Mouse (Mus musculus): Measurements from ENCODE around the gene Zdhhc19. TPM values are rescaled to one million over a fixed set of nuclear protein-coding genes. Genes with fewer than 3 reads are reported as not detected.
A peak's percentile ranks its signal among the peaks of the same experiment; 100 is the strongest.
"Not testable (repeated sequence)": the region's sequence is repeated elsewhere in the genome, so short reads cannot be mapped to it uniquely, and the experiment has no call there.

Gene Zdhhc19
- polyA plus RNA-seq, 1 experiment from 2014 or later, result not detected

DNA sequence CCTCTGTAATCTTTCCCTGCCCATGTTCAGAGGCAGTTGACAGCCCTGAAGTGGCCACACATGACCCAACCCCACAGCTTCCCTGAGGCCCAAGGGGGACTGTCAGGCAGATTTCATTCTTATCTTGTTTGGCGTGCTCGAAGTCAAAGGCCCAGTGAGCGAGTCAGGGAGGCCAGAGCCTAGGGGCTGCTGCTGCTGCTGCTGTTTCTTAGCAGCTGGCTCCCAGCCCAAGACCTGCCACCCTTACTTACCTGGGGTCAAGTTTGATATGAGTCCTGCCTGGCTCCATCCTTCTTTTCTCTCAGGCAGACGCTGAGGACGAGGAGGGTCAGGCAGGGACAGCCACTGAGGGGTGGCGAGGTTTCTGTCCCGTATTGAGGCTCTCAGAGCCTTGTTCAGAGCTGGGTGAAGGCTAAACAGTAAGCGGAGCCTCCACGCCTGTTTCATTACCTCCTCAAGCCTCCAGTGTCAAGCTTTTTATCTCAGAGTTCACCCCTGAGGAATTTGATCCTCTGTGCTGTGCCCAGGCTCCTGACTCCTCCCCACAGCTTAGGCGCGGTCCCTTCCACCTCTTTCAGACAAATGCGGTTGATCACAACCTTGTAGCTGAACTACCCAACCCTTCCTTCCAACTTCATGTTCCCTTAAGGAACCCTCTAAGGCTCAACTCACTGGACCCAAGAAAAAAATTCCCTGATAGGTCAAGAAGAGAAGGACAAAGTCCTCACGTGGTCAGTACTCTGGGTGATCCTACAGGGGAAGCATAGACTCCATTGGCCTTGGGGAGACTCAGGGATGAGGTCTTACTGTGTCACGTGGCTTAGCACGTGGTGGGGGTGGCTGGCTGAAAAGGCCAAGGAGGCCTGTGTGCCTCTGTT lies 8.6 kb upstream of the Zdhhc19 start, which contains the start of gene Slc51a:
TSS of gene Slc51a (minus strand) at position 646 of the 878 bp plus-strand sequence.
- Histone ChIP-seq H3K4me3 (peak within 1 kb of the TSS; percentile 18), H3K4me2 (peak within 1 kb of the TSS; percentile 47)
- peak; percentile 85 for ATAC-seq (replicated peaks; ENCODE audit: insufficient number of reproducible peaks, insufficient read depth, low FRiP score, low read depth)

DNA sequence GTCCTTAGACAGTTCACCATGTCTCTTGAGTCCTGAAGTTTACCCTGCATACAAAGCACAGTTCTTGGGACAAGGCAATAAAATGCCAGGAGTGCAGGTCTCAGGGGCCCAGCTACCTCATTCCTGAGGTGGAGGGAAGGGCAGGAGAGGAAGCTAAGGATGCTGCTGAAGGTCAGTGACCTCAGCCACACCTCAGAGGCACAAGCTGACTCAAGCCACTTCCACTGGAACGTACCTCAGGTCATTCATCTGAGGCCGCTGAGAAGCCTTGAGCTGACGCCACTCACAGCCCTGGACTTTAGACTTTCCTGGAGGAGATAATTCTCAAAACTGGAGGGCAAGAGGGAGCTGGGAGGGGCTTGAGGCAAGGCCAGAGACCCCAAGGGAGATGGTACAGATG lies 7.1 kb upstream of the Zdhhc19 start:
- Histone ChIP-seq H3K9me3 (replicated peaks) (no peaks in the 10 kb centered on the region), H3K27ac (no peak overlapping the region), H3K27me3 (peaks cover 10% of the 10 kb centered on the region), H3K4me3 (no peak overlapping the region), H3K4me1 (replicated peaks) (peaks cover 12% of the 10 kb centered on the region), H3K9ac (no peak overlapping the region), H3K36me3 (no peaks in the 10 kb centered on the region), H3K4me2 (no peak overlapping the region)
- WGBS, result 92% methylated on average over 3 of the region's 3 CpGs
- ATAC-seq (replicated peaks; ENCODE audit: insufficient number of reproducible peaks, insufficient read depth, low FRiP score, low read depth), result no peak

More for the DNA sequence above, 8.6 kb upstream of the Zdhhc19 start, which contains the start of gene Slc51a:
- no peak within 1 kb of the TSS for H3K9ac ChIP-seq
- H3K36me3 ChIP-seq, result no peaks in the 10 kb centered on the region
- peaks cover 12% of the 10 kb centered on the region for H3K4me1 ChIP-seq (replicated peaks)
- H3K27ac ChIP-seq, result peak within 1 kb of the TSS; percentile 75
- H3K27me3 ChIP-seq, result peaks cover 10% of the 10 kb centered on the region
- no peaks in the 10 kb centered on the region for H3K9me3 ChIP-seq (replicated peaks)
- WGBS, result 23% methylated on average over 15 of the region's 15 CpGs

- ATAC-seq (replicated peaks; ENCODE audit: insufficient number of reproducible peaks, insufficient read depth, low FRiP score, low read depth); H3K4me2 ChIP-seq; H3K4me1 ChIP-seq (replicated peaks); H3K4me3 ChIP-seq; H3K36me3 ChIP-seq; H3K27ac ChIP-seq; H3K9me3 ChIP-seq (replicated peaks); H3K27me3 ChIP-seq; H3K9ac ChIP-seq: not testable (repeated sequence)
- 67% methylated on average over 6 of the region's 6 CpGs for WGBS
These were observed 1.7 kb upstream of the Zdhhc19 start for GRCm38 (mm10) chr16:32494371-32494770.

DNA sequence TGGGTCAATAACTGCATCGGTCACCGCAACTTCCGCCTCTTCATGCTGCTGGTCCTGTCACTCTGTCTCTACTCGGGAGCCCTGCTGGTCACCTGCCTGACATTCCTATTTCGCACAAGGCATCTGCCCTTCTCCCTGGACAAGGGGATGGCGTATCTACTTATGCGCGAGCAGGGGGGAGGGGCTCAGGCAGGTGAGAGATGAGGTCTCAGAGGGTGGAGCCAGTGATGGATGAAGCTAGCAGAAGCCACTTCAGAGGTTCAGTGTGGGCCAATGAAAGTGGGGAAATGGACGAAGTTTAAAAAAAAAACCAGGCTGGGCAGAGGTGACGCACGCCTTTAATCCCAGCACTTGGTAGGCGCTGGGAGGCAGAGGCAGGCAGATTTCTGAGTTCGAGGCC lies 2.9 kb downstream of the Zdhhc19 start:
- Histone ChIP-seq H3K27ac (no peak overlapping the region), H3K4me2 (no peak overlapping the region), H3K4me1 (replicated peaks) (peaks cover 3% of the 10 kb centered on the region), H3K9me3 (replicated peaks) (no peaks in the 10 kb centered on the region), H3K36me3 (no peaks in the 10 kb centered on the region), H3K9ac (no peak overlapping the region), H3K4me3 (no peak overlapping the region), H3K27me3 (peaks cover 2% of the 10 kb centered on the region; the same call in 1 of the 2 replicates)
- WGBS, result 59% methylated on average over 13 of the region's 13 CpGs
- no peak for ATAC-seq (replicated peaks; ENCODE audit: insufficient number of reproducible peaks, insufficient read depth, low FRiP score, low read depth)

DNA sequence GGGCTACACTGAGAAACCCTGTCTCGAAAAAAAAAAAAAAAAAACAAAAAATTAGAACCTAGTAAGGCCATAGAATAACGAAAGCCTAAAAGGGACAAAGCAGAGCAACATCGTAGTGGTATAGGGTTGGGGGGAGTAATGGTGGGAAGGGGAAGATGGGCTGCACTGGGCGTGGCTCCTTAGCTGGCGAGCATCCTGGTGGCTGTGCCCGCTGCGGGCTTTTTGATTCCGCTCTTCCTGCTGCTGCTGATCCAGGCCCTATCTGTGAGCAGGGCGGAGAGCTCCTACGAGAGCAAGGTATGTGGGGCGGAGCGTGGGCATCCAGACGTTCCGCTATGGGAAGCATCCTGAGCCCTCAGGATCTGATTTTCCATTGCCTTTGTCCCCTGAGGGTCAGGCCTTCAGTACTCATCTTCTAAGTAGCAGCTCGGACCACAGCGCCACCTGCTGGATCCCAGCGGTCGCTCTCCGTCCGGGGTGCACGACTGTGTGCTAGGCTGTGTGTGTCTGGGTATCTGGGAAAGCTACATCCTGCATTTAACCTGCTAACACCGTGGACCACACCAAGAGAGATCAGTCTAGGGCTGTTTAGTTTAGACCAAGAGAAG lies 3.5 kb downstream of the Zdhhc19 start:
- Histone ChIP-seq H3K4me1 (replicated peaks) (peaks cover 3% of the 10 kb centered on the region), H3K27me3 (peaks cover 2% of the 10 kb centered on the region; the same call in 1 of the 2 replicates), H3K27ac (no peak overlapping the region), H3K36me3 (no peaks in the 10 kb centered on the region), H3K9ac (0 out of 2 replicates have a peak overlapping the region, but pooled peaks have one; percentile 47), H3K9me3 (replicated peaks) (no peaks in the 10 kb centered on the region), H3K4me3 (peak overlapping the region; percentile 43), H3K4me2 (peak overlapping the region; percentile 77)
- ATAC-seq (replicated peaks; ENCODE audit: insufficient number of reproducible peaks, insufficient read depth, low FRiP score, low read depth), result peak; percentile 87
- 7% methylated on average over 22 of the region's 22 CpGs for WGBS

DNA sequence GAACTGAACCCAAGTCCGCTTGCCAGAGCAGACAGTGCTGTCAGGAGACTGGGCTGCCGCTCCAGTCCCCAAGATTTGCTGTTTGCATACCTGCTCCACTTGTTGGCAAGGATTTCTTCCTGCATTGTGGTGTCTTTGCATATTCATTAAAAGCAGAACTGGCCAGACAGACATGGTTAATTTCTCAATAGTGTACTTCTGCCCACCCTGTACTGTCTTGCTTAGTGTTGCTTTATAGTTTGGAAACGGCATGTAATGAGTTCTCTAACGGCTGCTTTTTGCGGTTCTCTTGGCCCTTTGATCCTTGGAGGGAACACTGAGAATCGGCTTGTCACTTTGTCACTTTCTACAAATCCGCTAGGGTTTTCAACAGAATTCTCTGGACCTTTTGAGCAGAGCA lies 5.4 kb downstream of the Zdhhc19 start:
- peaks cover 10% of the 10 kb centered on the region for H3K27me3 ChIP-seq
- ATAC-seq (replicated peaks; ENCODE audit: insufficient number of reproducible peaks, insufficient read depth, low FRiP score, low read depth), result no peak
- no peaks in the 10 kb centered on the region for H3K9me3 ChIP-seq (replicated peaks)
- H3K4me3 ChIP-seq, result no peak overlapping the region
- H3K27ac ChIP-seq, result no peak overlapping the region
- H3K4me1 ChIP-seq (replicated peaks), result peaks cover 3% of the 10 kb centered on the region
- no peak overlapping the region for H3K4me2 ChIP-seq
- no peaks in the 10 kb centered on the region for H3K36me3 ChIP-seq
- H3K9ac ChIP-seq, result no peak overlapping the region
- 72% methylated on average over 7 of the region's 7 CpGs for WGBS

DNA sequence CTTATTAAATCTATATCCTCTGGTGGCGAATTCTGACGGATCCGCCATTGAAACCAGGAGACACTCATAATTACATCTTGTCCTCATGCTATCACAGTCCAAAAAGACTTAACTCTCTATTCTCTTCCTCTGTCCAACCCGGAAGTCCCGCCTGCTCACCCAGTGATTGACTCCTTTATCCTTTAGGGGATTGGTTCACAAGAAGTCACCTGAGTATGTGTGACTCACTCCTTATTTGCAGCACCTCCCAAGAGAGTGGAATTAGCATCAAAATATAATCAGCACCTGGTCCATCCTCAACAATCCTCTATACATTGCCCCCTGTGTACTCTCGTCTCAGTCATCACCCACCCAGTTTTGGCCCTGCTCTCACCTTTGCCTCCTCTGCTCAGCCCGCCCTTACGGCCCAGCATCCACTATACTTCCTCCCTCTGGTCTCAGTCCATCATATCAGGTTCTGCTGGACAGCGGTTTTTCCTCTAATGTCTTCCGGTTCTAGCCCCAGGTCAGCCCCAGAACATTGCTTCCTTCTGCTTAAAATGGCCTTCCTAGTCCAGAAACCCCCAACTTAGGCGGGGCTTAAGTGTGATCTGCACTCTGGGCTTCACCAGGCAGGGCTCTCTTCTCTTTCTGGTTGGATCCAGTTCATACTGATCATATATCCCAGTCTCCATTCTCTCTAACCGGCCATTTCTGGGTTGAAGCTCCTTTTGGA lies 6.7 kb downstream of the Zdhhc19 start:
- H3K9ac ChIP-seq, result no peak overlapping the region
- ATAC-seq (replicated peaks; ENCODE audit: insufficient number of reproducible peaks, insufficient read depth, low FRiP score, low read depth), result no peak
- peaks cover 9% of the 10 kb centered on the region for H3K4me1 ChIP-seq (replicated peaks)
- H3K27ac ChIP-seq, result no peak overlapping the region
- H3K36me3 ChIP-seq, result no peaks in the 10 kb centered on the region
- peaks cover 10% of the 10 kb centered on the region for H3K27me3 ChIP-seq
- H3K4me2 ChIP-seq, result no peak overlapping the region
- H3K4me3 ChIP-seq, result no peak overlapping the region
- WGBS, result 83% methylated on average over 12 of the region's 12 CpGs
- H3K9me3 ChIP-seq (replicated peaks), result no peaks in the 10 kb centered on the region

DNA sequence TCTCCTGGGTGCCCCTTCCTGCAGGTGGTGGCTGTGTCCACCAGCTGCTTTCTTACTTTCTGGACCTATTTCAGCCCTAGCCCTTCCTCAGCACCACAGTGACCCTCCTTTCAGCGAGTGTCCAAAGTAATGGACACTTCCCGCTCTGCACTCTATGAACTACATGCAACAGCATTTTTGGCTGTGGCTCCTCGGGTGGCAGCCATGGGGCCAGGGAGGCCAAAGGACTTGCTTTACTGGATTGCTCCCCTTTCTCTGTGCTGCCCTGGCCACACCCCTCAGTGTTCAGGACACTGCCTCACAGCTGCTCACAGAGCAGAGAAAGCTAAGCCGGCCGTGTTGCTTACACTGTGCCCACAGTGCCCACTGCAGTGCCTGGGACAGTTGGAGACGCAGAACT lies 7.6 kb downstream of the Zdhhc19 start:
- Histone ChIP-seq H3K27me3 (peaks cover 10% of the 10 kb centered on the region), H3K4me1 (replicated peaks) (peaks cover 18% of the 10 kb centered on the region), H3K9ac (no peak overlapping the region), H3K27ac (no peak overlapping the region), H3K9me3 (replicated peaks) (no peaks in the 10 kb centered on the region), H3K4me3 (no peak overlapping the region), H3K36me3 (no peaks in the 10 kb centered on the region), H3K4me2 (no peak overlapping the region)
- no peak for ATAC-seq (replicated peaks; ENCODE audit: insufficient number of reproducible peaks, insufficient read depth, low FRiP score, low read depth)
- WGBS, result 72% methylated on average over 6 of the region's 6 CpGs

- Histone ChIP-seq H3K9ac (no peak overlapping the region), H3K36me3 (no peaks in the 10 kb centered on the region), H3K27ac (no peak overlapping the region), H3K4me1 (replicated peaks) (peaks cover 40% of the 10 kb centered on the region), H3K4me2 (no peak overlapping the region), H3K4me3 (no peak overlapping the region), H3K27me3 (peaks cover 7% of the 10 kb centered on the region), H3K9me3 (replicated peaks) (no peaks in the 10 kb centered on the region)
- 82% methylated on average over 8 of the region's 8 CpGs for WGBS
- ATAC-seq (replicated peaks; ENCODE audit: insufficient number of reproducible peaks, insufficient read depth, low FRiP score, low read depth), result no peak
These were observed 10.2 kb downstream of the Zdhhc19 start for GRCm38 (mm10) chr16:32506298-32506697.

GRCm38 (mm10) chr16:32506868-32507267 lies 10.8 kb downstream of the Zdhhc19 start:
- Histone ChIP-seq H3K27ac (no peak overlapping the region), H3K4me2 (no peak overlapping the region), H3K4me3 (no peak overlapping the region), H3K36me3 (no peaks in the 10 kb centered on the region), H3K9ac (no peak overlapping the region), H3K27me3 (peaks cover 7% of the 10 kb centered on the region), H3K9me3 (replicated peaks) (no peaks in the 10 kb centered on the region), H3K4me1 (replicated peaks) (peaks cover 42% of the 10 kb centered on the region)
- WGBS, result 68% methylated on average over 7 of the region's 7 CpGs
- no peak for ATAC-seq (replicated peaks; ENCODE audit: insufficient number of reproducible peaks, insufficient read depth, low FRiP score, low read depth)

- Histone ChIP-seq H3K9ac (no peak overlapping the region), H3K27ac (no peak overlapping the region), H3K9me3 (replicated peaks) (no peaks in the 10 kb centered on the region), H3K36me3 (no peaks in the 10 kb centered on the region), H3K4me3 (no peak overlapping the region), H3K4me1 (replicated peaks) (peaks cover 42% of the 10 kb centered on the region), H3K4me2 (no peak overlapping the region), H3K27me3 (peaks cover 7% of the 10 kb centered on the region)
- no peak for ATAC-seq (replicated peaks; ENCODE audit: insufficient number of reproducible peaks, insufficient read depth, low FRiP score, low read depth)
- 15% methylated on average over 9 of the region's 9 CpGs for WGBS
These were observed 11.3 kb downstream of the Zdhhc19 start for GRCm38 (mm10) chr16:32507407-32507806.
